Mouse (Mus musculus): Measurements from ENCODE around the gene Wdr1. TPM values are rescaled to one million over a fixed set of nuclear protein-coding genes. Genes with fewer than 3 reads are reported as not detected.
"Not testable (repeated sequence)": the region's sequence is repeated elsewhere in the genome, so short reads cannot be mapped to it uniquely, and the experiment has no call there.

Wdr1 gene
- polyA plus RNA-seq, 1 experiment from 2014 or later: 176 TPM

DNA sequence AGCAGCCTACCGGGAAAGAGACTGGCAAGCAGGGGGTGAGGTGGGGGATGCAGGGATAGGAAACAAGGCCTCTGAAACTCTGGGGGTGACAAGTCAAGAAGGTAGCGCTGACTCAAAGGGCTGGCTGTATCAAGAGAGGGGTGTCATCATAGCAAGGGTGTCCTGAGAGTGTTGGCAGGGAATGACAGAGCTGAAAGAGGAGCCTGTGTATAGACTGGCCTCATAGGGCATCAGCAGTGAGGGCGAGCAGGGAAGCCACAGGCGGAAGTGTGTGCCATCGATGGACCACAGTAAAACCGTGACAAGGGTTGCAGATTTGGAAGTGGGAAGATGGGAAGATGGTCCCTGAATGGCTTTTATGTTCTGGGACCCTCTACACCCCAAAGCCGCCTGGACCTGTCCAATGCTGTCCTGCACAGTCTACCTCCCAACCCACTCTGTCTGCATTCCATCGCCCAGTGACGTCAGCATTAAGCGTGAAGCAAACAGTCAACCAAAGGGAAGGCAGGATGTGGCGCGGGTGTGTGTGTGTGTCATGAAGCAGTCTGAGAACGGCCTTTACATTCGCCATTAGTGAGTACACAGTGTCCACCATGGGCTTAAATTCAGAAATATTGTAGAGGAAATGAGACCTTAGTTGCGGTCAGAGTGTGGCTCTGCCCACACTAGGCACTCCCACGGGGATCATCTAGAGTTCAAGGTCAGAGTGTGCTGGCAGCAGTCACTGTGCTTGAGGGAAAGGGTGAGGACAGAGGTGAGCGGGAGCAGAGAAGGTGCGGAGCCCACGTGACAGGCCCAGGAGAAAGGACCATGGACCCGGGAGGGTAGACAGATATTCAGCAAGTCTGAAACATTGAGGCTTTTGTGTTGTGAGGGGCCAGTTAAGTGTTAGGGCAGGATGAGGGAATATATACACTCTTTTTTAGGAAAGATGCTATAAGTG lies 74.1 kb downstream of the Wdr1 start:
- no peak overlapping the region for H3K4me3 ChIP-seq
- H3K36me3 ChIP-seq: no peaks in the 10 kb centered on the region
- no peaks in the 10 kb centered on the region for H3K4me1 ChIP-seq
- H3K27me3 ChIP-seq: no peaks in the 10 kb centered on the region
- H3K4me2 ChIP-seq (replicated peaks): no peak overlapping the region
- ATAC-seq (replicated peaks): no peak
- no peak overlapping the region for H3K27ac ChIP-seq (replicated peaks)
- WGBS: 85% methylated on average over 20 of the region's 20 CpGs
- no peak overlapping the region for H3K9ac ChIP-seq (replicated peaks)
- H3K9me3 ChIP-seq: no peaks in the 10 kb centered on the region

DNA sequence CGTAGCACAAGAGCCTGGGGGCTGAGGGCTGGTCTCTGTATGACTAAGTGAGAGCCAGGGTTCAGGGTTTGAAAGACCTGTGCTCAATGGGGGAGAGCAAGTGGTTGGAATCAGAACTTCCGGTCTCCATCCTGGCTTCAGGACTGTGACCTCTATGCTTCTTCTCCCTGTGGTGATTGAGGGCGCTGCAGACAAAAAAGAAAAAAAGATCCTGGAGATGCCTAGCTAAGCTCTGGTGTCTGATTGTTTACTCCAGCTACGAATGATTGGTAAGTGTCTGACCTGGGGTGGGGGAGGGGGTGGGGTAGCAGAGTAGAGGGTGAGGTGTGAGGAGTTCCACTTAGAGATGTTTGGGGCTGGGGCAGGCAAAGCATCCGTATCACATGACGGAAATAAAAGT lies 75.0 kb downstream of the Wdr1 start:
- H3K9me3 ChIP-seq: no peaks in the 10 kb centered on the region
- no peaks in the 10 kb centered on the region for H3K27me3 ChIP-seq
- no peak overlapping the region for H3K27ac ChIP-seq (replicated peaks)
- ATAC-seq (replicated peaks): no peak
- H3K36me3 ChIP-seq: no peaks in the 10 kb centered on the region
- no peak overlapping the region for H3K4me3 ChIP-seq
- no peak overlapping the region for H3K9ac ChIP-seq (replicated peaks)
- H3K4me1 ChIP-seq: no peaks in the 10 kb centered on the region
- 59% methylated on average over 6 of the region's 6 CpGs for WGBS
- no peak overlapping the region for H3K4me2 ChIP-seq (replicated peaks)

DNA sequence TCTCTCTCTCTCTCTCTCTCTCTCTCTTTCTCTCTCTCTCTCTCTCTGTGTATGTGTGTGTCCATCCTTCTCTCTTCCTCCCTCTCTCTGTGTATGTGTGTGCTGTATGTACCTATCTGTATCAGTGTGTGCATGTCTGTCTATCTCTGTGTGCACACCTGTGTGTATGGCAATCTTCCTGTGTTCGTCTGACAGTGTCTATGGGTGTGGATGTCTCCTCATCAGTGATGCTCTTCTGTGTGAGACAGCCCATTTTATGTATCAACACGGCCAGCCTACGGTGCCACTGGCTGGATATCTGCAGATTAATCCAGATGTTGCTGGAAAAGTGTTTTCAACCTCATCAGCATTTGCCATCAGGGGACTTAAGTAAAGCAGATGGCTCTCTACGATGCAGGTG lies 75.8 kb downstream of the Wdr1 start:
- Histone ChIP-seq H3K9me3 (no peaks in the 10 kb centered on the region), H3K4me2 (replicated peaks) (no peak overlapping the region), H3K36me3 (no peaks in the 10 kb centered on the region), H3K27ac (replicated peaks) (no peak overlapping the region), H3K4me3 (no peak overlapping the region), H3K27me3 (no peaks in the 10 kb centered on the region), H3K4me1 (no peaks in the 10 kb centered on the region), H3K9ac (replicated peaks) (no peak overlapping the region)
- WGBS: 86% methylated on average over 4 of the region's 4 CpGs
- no peak for ATAC-seq (replicated peaks)

DNA sequence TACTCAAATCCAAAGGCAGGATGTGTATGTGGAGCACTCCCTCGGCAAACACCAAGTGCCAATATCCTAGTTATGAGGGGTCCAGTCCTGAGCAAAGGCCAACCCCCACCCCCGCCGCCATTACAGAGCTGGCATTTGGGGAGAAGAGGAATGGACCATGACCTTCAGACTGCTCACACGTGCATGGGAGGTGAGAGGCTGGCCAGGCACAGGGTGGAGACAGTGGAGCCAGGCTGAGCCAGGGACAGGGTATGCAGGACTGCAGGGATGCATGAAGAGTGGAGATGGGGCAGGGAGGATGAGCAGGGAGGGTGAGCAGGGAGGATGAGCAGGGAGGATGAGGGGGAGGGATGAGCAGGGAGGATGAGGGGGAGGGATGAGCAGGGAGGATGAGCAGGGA lies 77.1 kb downstream of the Wdr1 start:
- no peak overlapping the region for H3K9ac ChIP-seq (replicated peaks)
- H3K36me3 ChIP-seq: no peaks in the 10 kb centered on the region
- no peak overlapping the region for H3K4me2 ChIP-seq (replicated peaks)
- no peak for ATAC-seq (replicated peaks)
- no peak overlapping the region for H3K27ac ChIP-seq (replicated peaks)
- H3K9me3 ChIP-seq: no peaks in the 10 kb centered on the region
- WGBS: 73% methylated on average over 4 of the region's 4 CpGs
- H3K27me3 ChIP-seq: no peaks in the 10 kb centered on the region
- no peak overlapping the region for H3K4me3 ChIP-seq
- no peaks in the 10 kb centered on the region for H3K4me1 ChIP-seq

DNA sequence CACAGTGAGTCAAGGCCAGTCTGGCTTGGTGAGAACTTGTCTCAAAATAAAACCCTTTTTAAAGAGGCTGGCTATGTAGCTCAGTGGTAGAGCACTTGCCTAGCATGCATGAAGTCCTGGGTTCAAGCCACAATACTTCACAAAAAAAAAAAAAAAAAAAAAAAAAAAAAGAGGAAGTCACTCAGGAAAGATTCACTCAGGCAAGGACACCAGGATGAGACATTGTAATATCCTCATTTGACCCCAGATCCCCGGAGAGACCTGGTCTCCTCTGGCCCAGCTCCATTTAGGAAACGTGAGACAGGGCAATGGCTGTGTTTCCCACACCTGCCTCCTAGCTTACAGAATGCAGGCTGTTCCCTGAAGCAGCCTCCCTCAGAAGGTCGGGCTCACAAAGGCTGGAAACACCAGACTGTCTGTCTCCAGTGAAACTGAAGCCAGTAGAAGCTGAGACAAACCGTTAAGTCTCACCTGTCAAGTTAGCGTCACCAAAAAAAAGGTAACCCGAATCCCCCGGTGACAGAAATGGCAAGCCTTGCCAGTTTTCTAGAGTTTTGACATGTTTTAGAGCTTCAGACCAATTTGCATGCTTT lies 79.4 kb downstream of the Wdr1 start:
- 75% methylated on average over 7 of the region's 7 CpGs for WGBS
- H3K4me1 ChIP-seq: peaks cover 12% of the 10 kb centered on the region
- H3K27me3 ChIP-seq: no peaks in the 10 kb centered on the region
- H3K9me3 ChIP-seq: no peaks in the 10 kb centered on the region
- H3K9ac ChIP-seq (replicated peaks): no peak overlapping the region
- no peaks in the 10 kb centered on the region for H3K36me3 ChIP-seq
- no peak for ATAC-seq (replicated peaks)
- H3K4me2 ChIP-seq (replicated peaks): no peak overlapping the region
- no peak overlapping the region for H3K27ac ChIP-seq (replicated peaks)
- H3K4me3 ChIP-seq: no peak overlapping the region

DNA sequence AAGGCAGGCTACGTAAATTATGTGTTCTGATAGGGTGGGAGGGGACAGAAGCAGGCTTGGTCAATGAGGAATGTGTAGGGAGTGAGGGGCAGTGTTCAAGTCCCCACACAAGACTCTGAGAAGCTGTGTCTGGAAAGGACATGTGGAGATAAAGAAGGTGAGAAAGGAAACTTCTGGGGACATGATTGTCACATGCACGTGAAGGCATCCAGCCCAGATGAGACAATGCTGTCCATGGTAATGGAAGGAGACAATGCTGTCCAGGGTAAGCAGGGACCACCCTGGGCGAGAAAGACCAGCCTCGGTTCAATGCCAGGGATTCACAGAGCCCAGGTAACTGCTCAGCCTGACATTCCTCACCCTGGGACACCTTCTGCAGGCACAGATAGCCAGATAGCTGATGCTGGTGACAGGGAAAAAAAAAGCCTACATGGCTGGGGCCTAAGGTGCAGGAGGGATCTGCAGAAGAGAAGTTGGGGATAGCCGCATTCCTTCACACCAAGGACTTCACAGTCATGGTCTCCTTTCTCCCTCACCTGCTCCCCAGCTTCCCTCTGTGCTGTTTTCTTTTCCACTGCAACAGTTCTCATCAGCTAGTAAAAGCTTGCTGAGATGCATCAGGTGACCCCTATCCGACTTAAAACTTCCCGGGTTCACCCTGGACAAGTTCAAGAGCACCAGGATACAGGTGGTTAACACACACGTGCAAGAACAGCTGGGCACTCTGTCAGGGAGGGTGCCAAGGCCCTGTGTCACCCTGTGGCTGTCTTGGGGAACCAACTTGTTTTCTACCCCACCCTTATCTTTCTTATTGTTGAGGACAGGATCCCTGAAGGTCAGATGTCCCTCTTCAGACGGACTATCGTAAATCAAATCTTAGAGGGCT lies 82.0 kb downstream of the Wdr1 start:
- no peak for ATAC-seq (replicated peaks)
- no peak overlapping the region for H3K4me2 ChIP-seq (replicated peaks)
- WGBS: 85% methylated on average over 10 of the region's 10 CpGs
- no peak overlapping the region for H3K4me3 ChIP-seq
- H3K4me1 ChIP-seq: peaks cover 12% of the 10 kb centered on the region
- no peak overlapping the region for H3K27ac ChIP-seq (replicated peaks)
- no peak overlapping the region for H3K9ac ChIP-seq (replicated peaks)
- H3K9me3 ChIP-seq: no peaks in the 10 kb centered on the region
- no peaks in the 10 kb centered on the region for H3K27me3 ChIP-seq
- H3K36me3 ChIP-seq: no peaks in the 10 kb centered on the region

DNA sequence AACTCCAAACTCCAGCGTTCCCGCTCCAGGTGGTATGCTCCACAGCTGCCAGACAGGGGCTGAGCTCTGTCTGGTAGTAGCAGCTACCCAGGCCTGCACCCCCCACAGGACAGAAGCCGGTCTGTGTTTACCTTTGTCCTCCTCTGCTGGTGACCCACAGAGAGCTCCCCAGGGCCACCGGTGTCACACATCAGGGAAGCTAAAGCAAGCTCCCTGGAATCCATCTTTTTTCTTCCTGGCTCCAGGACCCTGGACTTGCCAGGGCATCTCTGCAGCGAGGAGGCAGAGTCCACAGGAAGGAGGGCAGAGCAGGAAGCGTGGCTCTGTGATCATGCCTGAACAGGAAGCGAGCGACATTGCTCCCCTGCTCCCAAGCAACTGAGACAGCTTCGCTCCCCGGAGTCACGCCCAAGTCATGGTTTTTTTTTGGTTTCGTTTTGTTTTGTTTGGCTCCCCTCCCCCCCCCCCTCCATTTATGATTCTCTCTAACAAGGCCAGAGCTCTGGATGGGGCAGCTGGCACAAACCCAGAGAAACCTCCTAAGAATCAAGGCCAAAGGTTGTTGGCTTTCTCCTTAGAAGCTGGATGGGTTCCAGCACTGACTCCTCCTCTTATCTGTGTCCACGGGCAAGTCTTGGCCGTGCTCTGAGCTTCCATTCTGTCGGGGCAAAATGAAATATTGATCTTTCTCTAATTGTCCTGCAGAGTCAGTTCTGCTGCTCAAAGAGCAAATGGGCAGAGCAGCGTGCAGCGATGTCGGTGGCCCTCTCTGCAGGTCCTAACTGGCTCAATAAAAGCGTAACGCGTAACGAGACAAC lies 82.9 kb downstream of the Wdr1 start:
- H3K27ac ChIP-seq (replicated peaks): no peak overlapping the region
- H3K4me3 ChIP-seq: peak overlapping the region; percentile 25
- H3K9me3 ChIP-seq: no peaks in the 10 kb centered on the region
- H3K27me3 ChIP-seq: no peaks in the 10 kb centered on the region
- H3K36me3 ChIP-seq: no peaks in the 10 kb centered on the region
- WGBS: 27% methylated on average over 22 of the region's 22 CpGs
- peaks cover 12% of the 10 kb centered on the region for H3K4me1 ChIP-seq
- peak; percentile 61 for ATAC-seq (replicated peaks)
- H3K4me2 ChIP-seq (replicated peaks): peak overlapping the region; percentile 38
- H3K9ac ChIP-seq (replicated peaks): 0 out of 2 replicates have a peak overlapping the region, but pooled peaks have one; percentile 24

DNA sequence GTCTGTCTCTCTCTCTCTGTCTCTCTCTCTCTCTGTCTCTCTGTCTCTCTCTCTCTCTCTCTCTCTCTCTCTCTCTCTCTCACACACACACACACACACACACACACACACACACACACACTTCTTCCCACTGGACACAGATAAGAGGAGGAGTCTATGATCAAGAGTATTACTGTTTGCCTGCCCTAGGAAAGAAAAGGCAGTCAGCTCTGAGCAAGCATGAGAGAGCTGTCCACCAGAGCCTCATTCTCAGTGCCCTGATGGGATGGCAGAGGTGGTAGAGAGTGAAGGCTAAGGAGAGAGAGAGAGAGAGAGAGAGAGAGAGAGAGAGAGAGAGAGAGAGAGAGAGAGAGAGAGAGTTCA lies 83.5 kb downstream of the Wdr1 start:
- not testable (repeated sequence) for ATAC-seq (replicated peaks)

DNA sequence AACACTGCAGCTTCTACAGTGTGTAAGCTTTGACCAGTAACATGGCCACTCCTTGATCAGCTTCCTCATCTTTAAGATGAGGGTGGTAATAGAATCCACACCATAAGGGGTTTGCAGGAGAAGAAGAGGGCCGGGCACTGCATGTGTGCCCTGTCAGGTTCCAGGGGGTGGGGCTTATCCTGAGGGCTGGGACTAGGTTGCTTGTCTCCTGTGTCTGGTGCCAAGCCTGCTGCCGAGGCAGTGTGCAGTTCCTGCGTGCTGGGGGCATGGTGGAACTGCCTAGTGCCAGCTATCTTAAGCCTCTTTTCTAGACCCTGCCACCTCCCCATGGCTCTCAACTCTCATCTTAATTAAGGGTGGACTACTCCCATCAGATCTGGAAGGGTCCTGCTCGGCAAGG lies 84.0 kb downstream of the Wdr1 start:
- Histone ChIP-seq H3K27me3 (no peaks in the 10 kb centered on the region), H3K4me1 (peaks cover 12% of the 10 kb centered on the region), H3K9ac (replicated peaks) (no peak overlapping the region), H3K4me3 (no peak overlapping the region), H3K27ac (replicated peaks) (no peak overlapping the region), H3K4me2 (replicated peaks) (no peak overlapping the region), H3K9me3 (no peaks in the 10 kb centered on the region), H3K36me3 (no peaks in the 10 kb centered on the region)
- 24% methylated on average over 4 of the region's 4 CpGs for WGBS
- peak; percentile 58; the same call in 1 of the 2 replicates for ATAC-seq (replicated peaks)

More for the DNA sequence above, 83.5 kb downstream of the Wdr1 start:
- not testable (repeated sequence) for H3K27ac ChIP-seq (replicated peaks); H3K27me3 ChIP-seq; H3K9me3 ChIP-seq; H3K36me3 ChIP-seq; H3K4me3 ChIP-seq
- 0 out of 2 replicates have a peak overlapping the region, but pooled peaks have one; percentile 24 for H3K9ac ChIP-seq (replicated peaks)
- H3K4me2 ChIP-seq (replicated peaks): peak overlapping the region; percentile 38; the same call in 1 of the 2 replicates
- peaks cover 12% of the 10 kb centered on the region for H3K4me1 ChIP-seq

DNA sequence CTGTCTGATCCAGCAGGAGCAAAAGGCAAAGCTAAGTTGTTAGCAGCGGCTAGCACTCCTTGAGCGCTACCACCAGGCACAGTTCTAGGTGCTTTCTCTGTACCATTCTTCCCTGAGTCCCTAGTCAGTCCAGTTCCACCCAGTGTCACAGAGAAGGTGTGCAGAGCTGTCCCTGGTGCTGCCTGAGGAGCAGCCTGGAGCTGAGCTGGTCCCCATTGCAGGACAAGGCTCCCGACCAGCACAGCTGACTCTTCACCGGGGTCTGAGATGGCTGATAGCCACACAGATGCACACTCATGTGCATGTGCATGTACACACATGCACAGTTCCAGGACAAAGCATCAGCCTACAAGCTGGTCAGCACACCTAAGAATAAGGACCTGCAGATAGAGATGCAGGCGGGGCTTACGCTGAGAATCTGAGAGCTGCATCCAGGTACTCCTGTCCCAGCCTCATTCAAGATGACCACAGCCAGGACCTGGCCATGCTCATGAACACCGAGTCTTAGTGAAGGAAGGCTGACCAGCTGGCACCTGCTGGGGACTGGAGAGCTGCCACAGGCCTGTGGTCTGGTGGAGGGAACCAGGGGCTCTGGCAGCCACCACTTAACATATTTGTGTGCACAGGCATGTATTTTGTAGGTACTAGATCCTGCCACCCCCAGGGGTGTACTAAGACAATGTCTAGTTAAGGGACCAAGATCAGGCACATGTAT lies 85.1 kb downstream of the Wdr1 start:
- H3K36me3 ChIP-seq: no peaks in the 10 kb centered on the region
- no peak overlapping the region for H3K4me3 ChIP-seq
- no peaks in the 10 kb centered on the region for H3K9me3 ChIP-seq
- WGBS: 91% methylated on average over 7 of the region's 7 CpGs
- H3K9ac ChIP-seq (replicated peaks): no peak overlapping the region
- no peak overlapping the region for H3K4me2 ChIP-seq (replicated peaks)
- H3K27me3 ChIP-seq: no peaks in the 10 kb centered on the region
- peaks cover 12% of the 10 kb centered on the region for H3K4me1 ChIP-seq
- ATAC-seq (replicated peaks): no peak
- no peak overlapping the region for H3K27ac ChIP-seq (replicated peaks)
